In genomic region chr13:113794039-113794704, GRCm38 (mm10) we compare ENCODE assay signal across 8 mouse cellular contexts. TPM values are rescaled to one million over a fixed set of nuclear protein-coding genes. Genes with fewer than 3 reads are reported as not detected.
DNase-seq lines count a peak whose midpoint lies in the region; ATAC-seq and TF ChIP-seq lines count a peak whose summit lies in the region.

TSS of gene Arl15 (plus strand) at chr13:113794505.

- H3K27ac ChIP-seq in gastrocnemius, adult 2 months, result peak within 1 kb of the TSS; percentile 96
- peak within 1 kb of the TSS; percentile 79 for H3K27ac ChIP-seq in hindbrain, postnatal 0 days
- H3K27ac ChIP-seq in left cerebral cortex, adult 2 months, result peak within 1 kb of the TSS; percentile 96

- no peaks in the 10 kb centered on the region for H3K9me3 ChIP-seq in hindbrain, postnatal 0 days (ENCODE audit: low read length)

- ATAC-seq in hindbrain, postnatal 0 days, result peak; percentile 99
- peak; percentile 89 for ATAC-seq in megakaryocyte, adult 5-6 weeks (ENCODE audit: poor library complexity, severe bottlenecking)

- peak; percentile 94 for DNase-seq in WW6 (ENCODE audit: low read depth, low spot score)
- DNase-seq in cerebellum, postnatal 4 days (ENCODE audit: low spot score in 2 of 2), result peak; percentile 99
- peak; percentile 99 for DNase-seq in gastrocnemius, adult 2 months
- DNase-seq in hindbrain, postnatal 0 days (ENCODE audit: low spot score), result peak; percentile 98
- peak; percentile 97 to 98 for DNase-seq in left cerebral cortex, adult 2 months (ENCODE audit: extremely low spot score in 1 of 2, low spot score in 2 of 2)
- DNase-seq in right cerebral cortex, adult 2 months (ENCODE audit: low spot score in 2 of 2), result peak; percentile 98
- DNase-seq in urinary bladder, postnatal 14 days (ENCODE audit: low spot score), result peak; percentile 99

- intact Hi-C loops in gastrocnemius, adult 2 months (cut with DNase I), result loop anchor here (2.0 to 5.0 kb wide), 2 partner anchors 71 to 102 kb away; no protein-coding TSS in a partner anchor
- intact Hi-C loops in left cerebral cortex, adult 2 months (cut with DNase I), result loop anchor here (1.0 kb wide), 2 partner anchors 71 to 101 kb away; no protein-coding TSS in a partner anchor

- peak within 1 kb of the TSS; percentile 88 for H3K9ac ChIP-seq in hindbrain, postnatal 0 days (replicated peaks; ENCODE audit: low read length)

- WGBS in hindbrain, postnatal 0 days, result under 1% methylated on average over 48 of the region's 49 CpGs

- H3K27me3 ChIP-seq in hindbrain, postnatal 0 days (ENCODE audit: insufficient read depth, low read length), result no peaks in the 10 kb centered on the region

- no peaks in the 10 kb centered on the region for H3K4me1 ChIP-seq in hindbrain, postnatal 0 days (ENCODE audit: insufficient read depth, low read length)

- peak within 1 kb of the TSS; percentile 72 for H3K4me3 ChIP-seq in gastrocnemius, adult 2 months
- H3K4me3 ChIP-seq in hindbrain, postnatal 0 days (ENCODE audit: low read length), result peak within 1 kb of the TSS; percentile 86
- peak within 1 kb of the TSS; percentile 86 for H3K4me3 ChIP-seq in left cerebral cortex, adult 2 months

- no peaks in the 10 kb centered on the region for H3K36me3 ChIP-seq in hindbrain, postnatal 0 days (ENCODE audit: insufficient read depth, low read length)

- TF ChIP-seq CTCF in gastrocnemius, adult 2 months (IDR thresholded peaks at IDR 0.05), result peak; percentile 55
- TF ChIP-seq CTCF in hindbrain, postnatal 0 days (IDR thresholded peaks at IDR 0.05; ENCODE audit: low read depth), result peak; percentile 76
- peak; percentile 46 for TF ChIP-seq CTCF in left cerebral cortex, adult 2 months (IDR thresholded peaks at IDR 0.05)

- peak within 1 kb of the TSS; percentile 79 for H3K4me2 ChIP-seq in hindbrain, postnatal 0 days (ENCODE audit: low read depth, low read length)

RNA-seq across cellular contexts. Expression of gene Arl15, which starts in this region (rescaled TPM):
- 1 to 10 TPM; 4.6 to 6.2 TPM for total RNA-seq in gastrocnemius, adult 2 months (2021)
- 32.6 and 37.8 TPM in 2 replicates for total RNA-seq in hindbrain, postnatal 0 days (2014; rRNA removed)
- polyA plus RNA-seq in hindbrain, postnatal 0 days (2015; fragmentation: Nextera tagmentation; extraction: Ambion mirVana), result 12.6 and 13.6 TPM in 2 replicates
- total RNA-seq in left cerebral cortex, adult 2 months (2021), result 10 to 100 TPM; 34.2 to 35.5 TPM
- 11.0 and 14.3 TPM in 2 replicates for total RNA-seq in megakaryocyte, adult 5-6 weeks (2015)
- total RNA-seq in megakaryocyte, adult 5-6 weeks (2017), result 12.1 and 13.5 TPM in 2 replicates

Comparison
In these comparisons a context has a peak if more than half of its experiments do, and no peak if none do; other contexts are left out.
1. Peak in every context shown above with its lines: DNase-seq, ATAC-seq, H3K4me3 ChIP-seq and H3K27ac ChIP-seq.